Mouse (Mus musculus): ENCODE data around the gene Abcf1. TPM values are rescaled to one million over a fixed set of nuclear protein-coding genes. Genes with fewer than 3 reads are reported as not detected.

The Abcf1 gene
- total and polyA plus RNA-seq, 2 experiments from 2014 or later = 47.7 to 94.5 TPM

DNA sequence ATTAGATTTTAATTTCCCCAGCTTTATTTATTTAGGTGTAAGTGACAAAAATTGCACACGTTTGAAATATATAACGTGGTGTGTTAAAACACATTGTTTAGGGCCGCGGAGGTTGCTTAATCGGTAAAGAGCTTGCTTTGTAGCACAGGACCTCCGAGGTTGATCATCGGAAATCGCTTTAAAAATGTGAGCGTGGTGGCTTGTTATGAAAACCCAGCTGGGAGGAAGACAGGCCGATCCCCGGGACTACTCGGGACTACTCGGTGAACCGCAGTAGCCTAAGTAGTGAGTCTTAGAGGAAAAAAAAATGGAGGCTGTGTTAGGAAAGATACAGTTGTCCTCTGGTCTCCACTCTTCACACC, 25.3 kb upstream of the Abcf1 start:
- ATAC-seq = no peak
- H3K4me1 ChIP-seq (ENCODE audit: insufficient read depth, low read length) = no peaks in the 10 kb centered on the region
- H3K36me3 ChIP-seq (ENCODE audit: insufficient read depth, low read length) = no peaks in the 10 kb centered on the region
- no peaks in the 10 kb centered on the region for H3K27me3 ChIP-seq (ENCODE audit: insufficient read depth, low read length)
- peak; percentile 23 for DNase-seq (ENCODE audit: low spot score)
- peak overlapping the region; percentile 77 for H3K27ac ChIP-seq
- peak overlapping the region; percentile 57 for H3K4me3 ChIP-seq (ENCODE audit: low read length)
- no peak for TF ChIP-seq CTCF (IDR thresholded peaks at IDR 0.05; ENCODE audit: low read depth)
- WGBS = 3% methylated on average over 14 of the region's 14 CpGs
- no peaks in the 10 kb centered on the region for H3K9me3 ChIP-seq (ENCODE audit: low read length)
- peak overlapping the region; percentile 66 for H3K4me2 ChIP-seq (ENCODE audit: low read depth, low read length)
- peak overlapping the region; percentile 65 for H3K9ac ChIP-seq (replicated peaks; ENCODE audit: low read length)

DNA sequence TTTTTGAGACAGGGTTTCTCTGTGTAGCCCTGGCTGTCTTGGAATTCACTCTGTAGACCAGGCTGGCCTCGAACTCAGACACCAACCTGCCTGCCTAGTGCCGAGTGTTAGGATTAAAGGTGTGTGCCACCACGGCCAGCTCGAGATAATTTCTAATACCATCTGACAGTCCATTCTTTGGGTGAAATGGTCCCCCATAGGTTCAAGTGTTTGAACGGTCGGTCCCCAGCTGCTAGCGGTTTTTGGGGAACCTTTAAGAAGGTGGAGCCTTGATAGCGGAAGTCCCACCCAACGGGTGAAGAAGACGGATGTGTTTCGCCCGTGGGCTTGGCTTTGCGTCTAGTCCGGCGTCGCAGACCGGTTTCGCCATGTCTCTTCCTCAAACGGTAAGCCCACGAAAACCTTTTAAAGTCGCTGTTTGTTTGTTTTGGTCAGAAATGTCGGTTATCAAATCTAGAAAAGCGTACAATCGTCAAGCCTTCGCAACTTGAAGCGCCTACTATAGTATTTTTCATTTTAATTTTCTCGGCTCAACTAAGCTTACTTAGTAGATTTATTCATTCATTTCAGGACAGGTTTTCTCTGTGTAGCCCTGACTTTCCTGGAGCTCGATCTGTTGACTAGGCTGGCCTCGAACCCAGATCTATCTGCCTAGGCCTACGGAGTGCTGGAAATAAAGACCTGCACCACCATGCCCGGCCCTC, 24.8 kb upstream of the Abcf1 start:
- 3% methylated on average over 31 of the region's 31 CpGs for WGBS
- peak; percentile 94 for DNase-seq (ENCODE audit: low spot score)
- H3K4me2 ChIP-seq (ENCODE audit: low read depth, low read length) = peak overlapping the region; percentile 66

DNA sequence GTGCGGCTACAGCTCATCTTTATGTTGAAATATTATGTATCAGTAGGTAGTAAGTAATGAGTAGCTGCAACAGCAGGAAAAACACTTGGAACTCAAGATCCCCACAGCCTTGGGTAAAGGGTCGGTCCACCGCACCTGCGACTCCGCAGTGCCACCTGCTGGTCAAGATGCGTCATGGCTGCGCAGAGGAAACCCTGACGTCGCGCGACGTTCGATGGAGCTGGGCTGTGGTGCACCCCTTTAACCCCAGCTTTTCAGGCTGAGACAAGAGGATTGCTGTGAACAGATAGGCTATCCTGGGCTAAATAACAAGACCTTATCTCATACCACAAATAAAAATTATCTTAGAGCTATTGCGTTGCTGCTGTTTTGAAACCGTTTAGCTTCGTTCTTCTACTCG, 24.1 kb upstream of the Abcf1 start:
- H3K4me1 ChIP-seq (ENCODE audit: insufficient read depth, low read length) = no peaks in the 10 kb centered on the region
- H3K9me3 ChIP-seq (ENCODE audit: low read length) = no peaks in the 10 kb centered on the region
- peak overlapping the region; percentile 57 for H3K4me3 ChIP-seq (ENCODE audit: low read length)
- H3K4me2 ChIP-seq (ENCODE audit: low read depth, low read length) = peak overlapping the region; percentile 66
- TF ChIP-seq CTCF (IDR thresholded peaks at IDR 0.05; ENCODE audit: low read depth) = peak; percentile 99
- no peak overlapping the region; the same call in 1 of the 2 replicates for H3K9ac ChIP-seq (replicated peaks; ENCODE audit: low read length)
- DNase-seq (ENCODE audit: low spot score) = peak; percentile 93
- H3K27ac ChIP-seq = peak overlapping the region; percentile 77; the same call in 1 of the 2 replicates
- H3K27me3 ChIP-seq (ENCODE audit: insufficient read depth, low read length) = no peaks in the 10 kb centered on the region
- peaks cover 7% of the 10 kb centered on the region for H3K36me3 ChIP-seq (ENCODE audit: insufficient read depth, low read length)
- 7% methylated on average over 17 of the region's 17 CpGs for WGBS
- ATAC-seq = peak; percentile 77

More for the DNA sequence above, 24.8 kb upstream of the Abcf1 start:
- H3K9ac ChIP-seq (replicated peaks; ENCODE audit: low read length) = peak overlapping the region; percentile 65
- no peaks in the 10 kb centered on the region for H3K4me1 ChIP-seq (ENCODE audit: insufficient read depth, low read length)
- ATAC-seq = peak; percentile 65
- H3K9me3 ChIP-seq (ENCODE audit: low read length) = no peaks in the 10 kb centered on the region
- H3K27me3 ChIP-seq (ENCODE audit: insufficient read depth, low read length) = no peaks in the 10 kb centered on the region
- 0 out of 2 replicates have a peak, but pooled peaks cover under 1% of the 10 kb centered on the region for H3K36me3 ChIP-seq (ENCODE audit: insufficient read depth, low read length)
- TF ChIP-seq CTCF (IDR thresholded peaks at IDR 0.05; ENCODE audit: low read depth) = no peak
- peak overlapping the region; percentile 77 for H3K27ac ChIP-seq
- H3K4me3 ChIP-seq (ENCODE audit: low read length) = peak overlapping the region; percentile 57

DNA sequence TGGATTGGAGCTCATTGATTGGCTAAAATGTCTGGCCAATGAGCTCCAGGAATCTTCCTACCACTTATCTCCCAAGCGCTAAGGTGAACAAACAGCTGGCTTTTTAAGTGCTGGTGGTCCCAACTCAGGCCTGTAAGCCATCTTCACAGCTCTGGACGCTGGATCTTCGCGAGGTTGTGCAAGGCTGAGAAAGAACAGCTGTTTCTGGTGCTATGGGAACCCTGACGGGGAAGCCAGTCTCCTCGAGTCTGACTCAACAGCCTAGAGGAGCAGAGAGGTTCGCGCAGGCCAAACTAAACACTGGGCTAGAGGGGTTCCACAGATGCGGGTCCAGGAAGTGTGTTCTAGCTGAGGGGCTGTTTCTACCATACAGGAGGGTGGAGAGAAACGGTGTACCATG, 22.2 kb upstream of the Abcf1 start:
- Histone ChIP-seq H3K36me3 (ENCODE audit: insufficient read depth, low read length) (peaks cover 23% of the 10 kb centered on the region), H3K9me3 (ENCODE audit: low read length) (no peaks in the 10 kb centered on the region), H3K4me3 (ENCODE audit: low read length) (no peak overlapping the region), H3K4me2 (ENCODE audit: low read depth, low read length) (no peak overlapping the region), H3K27ac (no peak overlapping the region), H3K27me3 (ENCODE audit: insufficient read depth, low read length) (no peaks in the 10 kb centered on the region), H3K9ac (replicated peaks; ENCODE audit: low read length) (no peak overlapping the region), H3K4me1 (ENCODE audit: insufficient read depth, low read length) (no peaks in the 10 kb centered on the region)
- DNase-seq (ENCODE audit: low spot score) = no peak
- WGBS = 52% methylated on average over 10 of the region's 10 CpGs
- no peak for ATAC-seq
- no peak for TF ChIP-seq CTCF (IDR thresholded peaks at IDR 0.05; ENCODE audit: low read depth)

DNA sequence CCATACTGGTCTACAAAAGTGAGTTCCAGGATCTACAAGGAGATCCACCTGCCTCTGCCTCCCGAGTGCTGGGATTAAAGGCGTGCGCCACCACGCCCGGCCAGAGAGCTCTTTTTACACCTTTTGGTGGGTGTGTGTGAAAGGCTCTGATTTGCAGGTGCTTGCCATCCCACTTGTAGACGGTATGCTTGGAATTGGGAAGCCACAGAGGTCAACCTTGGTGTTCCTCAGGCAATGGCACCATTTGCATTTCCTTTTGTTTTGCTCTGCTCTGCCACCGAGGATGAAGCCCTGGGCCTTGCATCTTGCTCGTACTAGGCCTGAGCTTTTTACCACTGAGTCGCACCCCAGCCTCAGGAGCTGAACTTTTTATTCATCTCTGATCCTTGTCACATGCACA, 12.2 kb upstream of the Abcf1 start:
- Histone ChIP-seq H3K4me2 (ENCODE audit: low read depth, low read length) (peak overlapping the region; percentile 69; the same call in 1 of the 2 replicates), H3K27ac (no peak overlapping the region), H3K36me3 (ENCODE audit: insufficient read depth, low read length) (peaks cover 35% of the 10 kb centered on the region), H3K9ac (replicated peaks; ENCODE audit: low read length) (no peak overlapping the region), H3K4me1 (ENCODE audit: insufficient read depth, low read length) (peaks cover 12% of the 10 kb centered on the region; the same call in 1 of the 2 replicates), H3K27me3 (ENCODE audit: insufficient read depth, low read length) (no peaks in the 10 kb centered on the region), H3K9me3 (ENCODE audit: low read length) (no peaks in the 10 kb centered on the region), H3K4me3 (ENCODE audit: low read length) (no peak overlapping the region)
- DNase-seq (ENCODE audit: low spot score) (no peak), ATAC-seq (no peak)
- TF ChIP-seq CTCF (IDR thresholded peaks at IDR 0.05; ENCODE audit: low read depth) = no peak
- 92% methylated on average over 9 of the region's 9 CpGs for WGBS

DNA sequence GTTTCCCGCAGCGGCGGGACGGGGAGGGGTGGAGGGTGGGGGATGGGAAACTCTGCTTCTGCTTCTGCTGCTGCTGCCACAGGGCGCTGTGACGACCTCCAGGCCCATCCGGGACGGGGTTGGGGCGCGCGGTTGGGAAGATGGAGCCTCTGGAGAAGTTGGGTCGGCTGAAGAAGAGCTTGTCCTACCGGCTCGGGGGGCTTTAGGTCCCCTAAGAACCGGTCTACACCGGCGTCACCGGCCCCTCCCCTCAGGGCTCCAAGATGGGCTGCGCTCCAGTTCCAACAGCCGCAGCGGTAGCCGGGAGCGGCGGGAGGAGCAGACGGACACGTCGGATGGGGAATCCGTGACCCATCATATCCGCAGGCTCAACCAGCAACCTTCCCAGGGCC, 10.8 kb upstream of the Abcf1 start:
- TF ChIP-seq CTCF (IDR thresholded peaks at IDR 0.05; ENCODE audit: low read depth) = no peak
- under 1% methylated on average over 29 of the region's 29 CpGs for WGBS
- no peak for DNase-seq (ENCODE audit: low spot score)
- Histone ChIP-seq H3K36me3 (ENCODE audit: insufficient read depth, low read length) (peaks cover 26% of the 10 kb centered on the region), H3K4me1 (ENCODE audit: insufficient read depth, low read length) (peaks cover 12% of the 10 kb centered on the region; the same call in 1 of the 2 replicates), H3K27ac (peak overlapping the region; percentile 97), H3K27me3 (ENCODE audit: insufficient read depth, low read length) (no peaks in the 10 kb centered on the region), H3K4me2 (ENCODE audit: low read depth, low read length) (peak overlapping the region; percentile 69), H3K9me3 (ENCODE audit: low read length) (no peaks in the 10 kb centered on the region), H3K9ac (replicated peaks; ENCODE audit: low read length) (peak overlapping the region; percentile 73), H3K4me3 (ENCODE audit: low read length) (peak overlapping the region; percentile 77)
- peak; percentile 44 for ATAC-seq

All from hindbrain, postnatal 0 days (tissue).